Mouse (Mus musculus): Measurements from ENCODE around the gene Clmp. TPM values are rescaled to one million over a fixed set of nuclear protein-coding genes. Genes with fewer than 3 reads are reported as not detected.
"Not testable (repeated sequence)": the region's sequence is repeated elsewhere in the genome, so short reads cannot be mapped to it uniquely, and the experiment has no call there.

Clmp gene
- polyA plus RNA-seq, 1 experiment from 2014 or later: 55.9 TPM

- Histone ChIP-seq H3K4me2 (no peak overlapping the region), H3K36me3 (peaks cover 8% of the 10 kb centered on the region), H3K27ac (peak overlapping the region; percentile 98), H3K4me1 (peaks cover 10% of the 10 kb centered on the region; the same call in 1 of the 2 replicates), H3K9ac (no peak overlapping the region), H3K9me3 (no peaks in the 10 kb centered on the region), H3K27me3 (no peaks in the 10 kb centered on the region), H3K4me3 (no peak overlapping the region)
- 70% methylated on average over 9 of the region's 9 CpGs for WGBS
- no peak for ATAC-seq (ENCODE audit: insufficient number of reproducible peaks, insufficient read depth, low FRiP score, low TSS enrichment, low read depth)
Measured at GRCm38 (mm10) chr9:40798247-40798960, 112.6 kb downstream of the Clmp start.

- peaks cover 15% of the 10 kb centered on the region for H3K36me3 ChIP-seq
- H3K27ac ChIP-seq: peak overlapping the region; percentile 98
- ATAC-seq (ENCODE audit: insufficient number of reproducible peaks, insufficient read depth, low FRiP score, low TSS enrichment, low read depth): no peak
- peak overlapping the region; percentile 72; the same call in 1 of the 2 replicates for H3K4me2 ChIP-seq
- no peaks in the 10 kb centered on the region for H3K27me3 ChIP-seq
- H3K4me1 ChIP-seq: peaks cover 17% of the 10 kb centered on the region
- H3K4me3 ChIP-seq: no peak overlapping the region
- WGBS: 48% methylated on average over 3 of the region's 3 CpGs
- H3K9ac ChIP-seq: no peak overlapping the region
- no peaks in the 10 kb centered on the region for H3K9me3 ChIP-seq
Measured at GRCm38 (mm10) chr9:40799112-40799511, 113.3 kb downstream of the Clmp start.

DNA sequence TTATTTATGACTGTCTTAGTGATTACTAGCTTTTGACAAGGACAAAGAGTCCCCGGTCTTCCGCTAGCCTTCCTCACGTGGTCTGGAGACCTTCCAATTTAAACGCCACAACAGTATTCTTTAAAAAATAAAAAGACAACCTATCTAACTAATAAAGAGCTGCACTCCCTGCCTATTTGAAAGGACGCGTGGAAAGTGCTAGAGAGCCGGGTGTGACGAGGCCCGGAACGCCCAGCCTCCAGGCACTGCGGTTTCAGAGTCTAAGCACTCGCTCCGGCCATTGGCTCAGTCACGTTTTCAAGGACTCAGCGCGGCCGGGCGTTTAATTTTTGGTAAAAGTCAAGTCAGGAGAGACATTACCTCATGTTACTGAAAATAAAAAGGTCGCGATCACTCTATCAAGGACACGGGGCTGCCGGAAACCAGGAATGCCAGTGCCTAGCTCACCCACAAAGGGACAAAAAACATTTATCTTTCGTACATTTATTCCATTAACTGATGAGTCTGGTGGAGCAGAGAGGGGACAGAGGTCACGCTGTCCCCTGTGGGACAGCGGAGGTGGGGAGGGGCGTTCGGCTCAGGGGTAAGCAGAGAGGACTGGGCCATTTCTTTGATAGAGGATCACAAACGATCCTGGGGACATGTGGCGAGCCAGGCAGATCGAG lies 114.2 kb downstream of the Clmp start:
- H3K27me3 ChIP-seq: no peaks in the 10 kb centered on the region
- H3K4me3 ChIP-seq: peak overlapping the region; percentile 93
- peak overlapping the region; percentile 86 for H3K9ac ChIP-seq
- peak overlapping the region; percentile 72 for H3K4me2 ChIP-seq
- H3K36me3 ChIP-seq: peaks cover 23% of the 10 kb centered on the region
- no peaks in the 10 kb centered on the region for H3K9me3 ChIP-seq
- 0 out of 2 replicates have a peak, but pooled peaks have one; percentile 9 for ATAC-seq (ENCODE audit: insufficient number of reproducible peaks, insufficient read depth, low FRiP score, low TSS enrichment, low read depth)
- H3K4me1 ChIP-seq: peaks cover 22% of the 10 kb centered on the region
- H3K27ac ChIP-seq: peak overlapping the region; percentile 98
- 2% methylated on average over 30 of the region's 30 CpGs for WGBS

DNA sequence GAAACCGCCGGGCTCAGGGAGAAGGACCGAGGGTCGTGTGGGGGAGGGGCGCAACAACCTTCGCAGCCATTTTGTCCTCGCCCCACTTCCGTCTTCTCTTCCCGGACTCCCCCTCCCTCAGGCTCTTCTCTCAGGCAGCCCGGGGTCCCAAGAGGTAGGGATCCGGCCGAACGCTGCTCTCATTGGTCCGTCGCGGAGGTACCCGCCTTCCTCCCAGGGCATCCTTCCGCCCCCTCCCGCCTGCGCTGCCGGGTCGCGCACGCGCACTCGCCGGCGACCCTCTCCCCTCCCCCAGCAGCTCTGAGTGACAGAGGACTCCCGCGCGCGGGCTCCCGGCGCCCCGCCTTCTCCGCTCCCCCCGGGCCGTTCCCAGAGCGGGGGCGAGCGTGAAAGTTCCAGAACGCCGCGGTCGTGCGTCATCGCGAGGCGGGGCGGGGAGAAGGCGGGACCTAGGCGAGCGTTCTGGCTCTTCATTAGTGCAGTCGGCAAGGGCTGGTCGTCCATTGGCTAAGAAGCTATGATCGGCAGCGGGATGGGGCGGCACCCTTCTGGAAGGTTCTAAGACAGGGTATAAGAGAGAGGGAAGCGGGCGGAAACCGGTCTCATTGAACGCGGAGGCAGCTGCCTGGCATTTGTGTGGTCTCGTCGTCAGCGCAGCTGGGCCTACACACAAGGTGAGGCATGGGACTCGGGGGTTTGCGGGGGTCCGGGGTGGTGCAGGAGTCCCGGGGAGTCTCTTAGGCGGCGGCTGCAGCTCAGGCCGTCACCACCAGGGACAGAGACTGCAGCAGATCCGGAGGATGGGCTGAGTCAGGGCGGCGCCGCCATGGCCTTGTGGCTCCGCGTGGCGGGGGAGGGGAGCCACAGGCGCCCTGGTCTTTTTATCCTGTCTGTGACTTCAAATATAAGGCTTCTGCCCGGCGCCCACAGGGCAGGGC lies 115.2 kb downstream of the Clmp start, which contains the start of gene Hspa8:
Hspa8 (plus strand) TSS at position 310 of the 938 bp plus-strand sequence.
- Histone ChIP-seq H3K36me3 (peaks cover 33% of the 10 kb centered on the region), H3K4me1 (peaks cover 32% of the 10 kb centered on the region), H3K9me3 (no peaks in the 10 kb centered on the region), H3K4me3 (peak within 1 kb of the TSS; percentile 93), H3K9ac (peak within 1 kb of the TSS; percentile 100), H3K27ac (peak within 1 kb of the TSS; percentile 98), H3K4me2 (peak within 1 kb of the TSS; percentile 75), H3K27me3 (no peaks in the 10 kb centered on the region)
- ATAC-seq (ENCODE audit: insufficient number of reproducible peaks, insufficient read depth, low FRiP score, low TSS enrichment, low read depth): peak; percentile 97
- WGBS: under 1% methylated on average over 82 of the region's 83 CpGs

- 0 out of 2 replicates have a peak, but pooled peaks have one; percentile 2 for ATAC-seq (ENCODE audit: insufficient number of reproducible peaks, insufficient read depth, low FRiP score, low TSS enrichment, low read depth)
- under 1% methylated on average over 26 of the region's 28 CpGs for WGBS
Measured at GRCm38 (mm10) chr9:40801614-40802532, 116.1 kb downstream of the Clmp start.

DNA sequence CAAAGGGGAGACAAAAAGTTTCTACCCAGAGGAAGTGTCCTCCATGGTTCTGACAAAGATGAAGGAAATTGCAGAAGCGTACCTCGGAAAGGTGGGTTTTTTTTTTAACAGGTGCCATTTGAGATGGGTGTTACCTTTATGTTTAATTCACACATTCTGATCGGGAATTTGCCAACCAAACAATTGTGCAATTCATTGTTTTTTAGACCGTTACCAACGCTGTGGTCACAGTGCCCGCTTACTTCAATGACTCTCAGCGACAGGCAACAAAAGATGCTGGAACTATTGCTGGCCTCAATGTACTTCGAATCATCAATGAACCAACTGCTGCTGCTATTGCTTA lies 116.7 kb downstream of the Clmp start:
- Histone ChIP-seq H3K4me3 (peak overlapping the region; percentile 93), H3K4me2 (peak overlapping the region; percentile 75), H3K36me3 (peaks cover 42% of the 10 kb centered on the region), H3K4me1 (peaks cover 43% of the 10 kb centered on the region), H3K9ac (peak overlapping the region; percentile 100)
- 3% methylated on average over 8 of the region's 8 CpGs for WGBS
- H3K27ac ChIP-seq; H3K9me3 ChIP-seq; H3K27me3 ChIP-seq; ATAC-seq (ENCODE audit: insufficient number of reproducible peaks, insufficient read depth, low FRiP score, low TSS enrichment, low read depth): not testable (repeated sequence)

More at GRCm38 (mm10) chr9:40801614-40802532, 116.1 kb downstream of the Clmp start:
- H3K4me3 ChIP-seq: peak overlapping the region; percentile 93
- peak overlapping the region; percentile 93 for H3K27ac ChIP-seq
- not testable (repeated sequence) for H3K9me3 ChIP-seq, H3K27me3 ChIP-seq
- peaks cover 37% of the 10 kb centered on the region for H3K4me1 ChIP-seq
- H3K4me2 ChIP-seq: peak overlapping the region; percentile 75
- H3K36me3 ChIP-seq: peaks cover 41% of the 10 kb centered on the region
- peak overlapping the region; percentile 100 for H3K9ac ChIP-seq

DNA sequence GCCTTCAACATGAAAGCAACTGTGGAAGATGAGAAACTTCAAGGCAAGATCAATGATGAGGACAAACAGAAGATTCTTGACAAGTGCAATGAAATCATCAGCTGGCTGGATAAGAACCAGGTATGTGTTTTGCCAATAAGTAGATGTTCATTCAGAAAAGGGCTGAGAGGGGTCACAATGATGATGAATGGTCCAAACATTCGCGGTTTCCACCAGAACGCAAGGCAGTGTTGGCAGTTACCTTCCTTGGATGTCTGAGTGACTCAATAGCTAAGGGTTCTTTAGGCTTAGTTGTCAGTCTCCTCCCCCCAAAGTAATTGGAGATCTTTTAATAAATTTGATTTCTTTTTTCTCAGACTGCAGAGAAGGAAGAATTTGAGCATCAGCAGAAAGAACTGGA lies 118.8 kb downstream of the Clmp start:
- ATAC-seq (ENCODE audit: insufficient number of reproducible peaks, insufficient read depth, low FRiP score, low TSS enrichment, low read depth); H3K9me3 ChIP-seq; H3K27ac ChIP-seq; H3K9ac ChIP-seq; H3K27me3 ChIP-seq: not testable (repeated sequence)
- H3K4me2 ChIP-seq: peak overlapping the region; percentile 53
- H3K4me1 ChIP-seq: peaks cover 46% of the 10 kb centered on the region
- H3K4me3 ChIP-seq: peak overlapping the region; percentile 29; the same call in 1 of the 2 replicates
- WGBS: 57% methylated on average over 3 of the region's 3 CpGs
- peaks cover 42% of the 10 kb centered on the region for H3K36me3 ChIP-seq

DNA sequence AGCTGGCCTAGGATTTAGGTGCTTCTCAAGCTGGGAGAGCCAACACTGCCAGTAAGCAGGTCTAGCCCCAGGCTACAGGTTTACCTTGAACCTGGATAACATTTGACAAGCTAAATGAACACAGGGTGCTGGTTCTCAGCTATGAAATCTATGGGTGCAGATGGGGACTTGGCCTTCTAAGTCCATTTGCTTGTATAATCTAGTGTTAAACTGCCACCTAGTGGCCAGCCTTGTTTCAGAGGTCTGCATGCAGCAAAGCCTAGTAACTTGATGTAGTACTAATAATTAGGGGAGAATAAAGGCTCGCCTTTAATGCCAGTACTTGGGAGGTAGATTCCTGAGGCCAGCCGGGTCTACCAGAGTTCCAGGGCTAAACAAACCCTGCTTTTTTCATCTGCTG lies 119.5 kb downstream of the Clmp start:
- Histone ChIP-seq H3K4me1 (peaks cover 46% of the 10 kb centered on the region), H3K27ac (peak overlapping the region; percentile 28; the same call in 1 of the 2 replicates), H3K36me3 (peaks cover 42% of the 10 kb centered on the region), H3K27me3 (no peaks in the 10 kb centered on the region), H3K4me3 (peak overlapping the region; percentile 11), H3K9ac (no peak overlapping the region), H3K4me2 (peak overlapping the region; percentile 53), H3K9me3 (no peaks in the 10 kb centered on the region)
- 21% methylated on average over 2 of the region's 2 CpGs for WGBS
- ATAC-seq (ENCODE audit: insufficient number of reproducible peaks, insufficient read depth, low FRiP score, low TSS enrichment, low read depth): no peak

GRCm38 (mm10) chr9:40806440-40807288 lies 120.9 kb downstream of the Clmp start:
- 27% methylated on average over 5 of the region's 5 CpGs for WGBS
- H3K4me2 ChIP-seq: no peak overlapping the region
- H3K9me3 ChIP-seq: no peaks in the 10 kb centered on the region
- peak; percentile 15; the same call in 1 of the 2 replicates for ATAC-seq (ENCODE audit: insufficient number of reproducible peaks, insufficient read depth, low FRiP score, low TSS enrichment, low read depth)
- no peaks in the 10 kb centered on the region for H3K27me3 ChIP-seq
- H3K4me3 ChIP-seq: no peak overlapping the region
- no peak overlapping the region for H3K9ac ChIP-seq
- peak overlapping the region; percentile 83 for H3K27ac ChIP-seq
- peaks cover 51% of the 10 kb centered on the region for H3K4me1 ChIP-seq
- peaks cover 42% of the 10 kb centered on the region for H3K36me3 ChIP-seq
